In genomic region chr12:102319899-102320298, GRCm38 (mm10) we compare ENCODE assay signal across 8 mouse cellular contexts. TPM values are rescaled to one million over a fixed set of nuclear protein-coding genes. Genes with fewer than 3 reads are reported as not detected.
A peak's percentile ranks its signal among the peaks of the same experiment; 100 is the strongest.
DNase-seq lines count a peak whose midpoint lies in the region; ATAC-seq and TF ChIP-seq lines count a peak whose summit lies in the region.

No protein-coding gene starts in this region.

- peak; percentile 76 for DNase-seq in lung, postnatal 10 days
- no peak for DNase-seq in layer of hippocampus, adult 2 months (ENCODE audit: low spot score in 2 of 2)
- no peak for DNase-seq in layer of hippocampus, adult 18-20 months (ENCODE audit: low spot score in 2 of 2)
- no peak for DNase-seq in embryo, embryonic 9.5 days (ENCODE audit: extremely low spot score)
- DNase-seq in right cerebral cortex, adult 2 months (ENCODE audit: low spot score in 2 of 2) = no peak

- H3K36me3 ChIP-seq in kidney, embryonic 16.5 days (ENCODE audit: insufficient read depth, low read length) = peaks cover 8% of the 10 kb centered on the region; the same call in 1 of the 2 replicates

- no peak overlapping the region for H3K4me2 ChIP-seq in kidney, embryonic 16.5 days (replicated peaks; ENCODE audit: low read depth, low read length)

- WGBS in kidney, embryonic 16.5 days = 63% methylated on average over 2 of the region's 2 CpGs

- no peaks in the 10 kb centered on the region for H3K27me3 ChIP-seq in kidney, embryonic 16.5 days (ENCODE audit: insufficient read depth, low read length)

- TF ChIP-seq CTCF in layer of hippocampus, adult 2 months (conservative IDR thresholded peaks at IDR 0.05) = no peak

- H3K27ac ChIP-seq in kidney, embryonic 16.5 days (ENCODE audit: low read length) = peak overlapping the region; percentile 72
- H3K27ac ChIP-seq in layer of hippocampus, adult 2 months = no peak overlapping the region

- no peak overlapping the region for H3K4me3 ChIP-seq in kidney, embryonic 16.5 days (ENCODE audit: low read length)
- H3K4me3 ChIP-seq in layer of hippocampus, adult 2 months = no peak overlapping the region

- peaks cover 19% of the 10 kb centered on the region; the same call in 1 of the 2 replicates for H3K4me1 ChIP-seq in kidney, embryonic 16.5 days (ENCODE audit: insufficient read depth, low read length)

- peak; percentile 34 for ATAC-seq in CD4-positive, CD25-positive, alpha-beta regulatory T cell, adult 4 months
- peak; percentile 65 for ATAC-seq in granulocyte monocyte progenitor cell, adult 5-6 weeks (replicated peaks; ENCODE audit: poor library complexity, severe bottlenecking)
- peak; percentile 63; the same call in 1 of the 2 replicates for ATAC-seq in kidney, embryonic 16.5 days (ENCODE audit: low FRiP score, low TSS enrichment)

- H3K9ac ChIP-seq in kidney, embryonic 16.5 days (replicated peaks; ENCODE audit: low read length) = no peak overlapping the region

- no peaks in the 10 kb centered on the region for H3K9me3 ChIP-seq in kidney, embryonic 16.5 days (ENCODE audit: low read length)

RNA-seq across cellular contexts. Expression of gene Rin3, which starts 37.1 kb away (rescaled TPM):
- 10 to 100 TPM; 68.3 to 91.8 TPM for polyA plus RNA-seq in CD4-positive, CD25-positive, alpha-beta regulatory T cell, adult 4 months (2017; shearing (Covaris generic))
- total RNA-seq in granulocyte monocyte progenitor cell, adult 5-6 weeks (2014; fragmentation: Nextera tagmentation) = 263 and 340 TPM in 2 replicates
- 64.3 and 71.5 TPM in 2 replicates for total RNA-seq in granulocyte monocyte progenitor cell, adult 5-6 weeks (2017)
- polyA plus RNA-seq in kidney, embryonic 16.5 days (2015; fragmentation: Nextera tagmentation; extraction: Ambion mirVana) = 8.7 and 9.1 TPM in 2 replicates
- total RNA-seq in layer of hippocampus, adult 2 months (2021) = 1 to 10 TPM; 3.2 to 4.3 TPM
- total RNA-seq in layer of hippocampus, adult 18-20 months (2021) = 1 to 10 TPM; 3.0 to 3.3 TPM

Comparison
In these comparisons a context has a peak if more than half of its experiments do, and no peak if none do; other contexts are left out.
1. RNA of gene Rin3, which starts 37.1 kb away (total RNA-seq): 64.3 to 340 TPM in granulocyte monocyte progenitor cell, adult 5-6 weeks; 3.2 to 4.3 TPM in layer of hippocampus, adult 2 months and 3.0 to 3.3 TPM in layer of hippocampus, adult 18-20 months; every median in the first group is over 10 times any median in the second.
2. Peak in every context shown above with its lines, with median percentiles within 50 percentile points of each other: ATAC-seq.